Mouse (Mus musculus) gastrocnemius, postnatal 4 days (tissue): ENCODE data around the gene Anapc1. TPM values are rescaled to one million over a fixed set of nuclear protein-coding genes. Genes with fewer than 3 reads are reported as not detected.

Source experiments
- DNase-seq, 2 experiments: peaks; one replicate each; pipeline ENCODE4 v3.0.0; 2021 to 2022; ENCODE audit warnings: low spot score in 2 of 2, mixed read lengths in 2 of 2
- total RNA-seq, 2 experiments: library from RNA; stranded (reverse); gene quantifications; 2 replicates each; pipeline ENCODE4 v1.2.3; 2021

Anapc1 gene
- total RNA-seq, 2 experiments from 2014 or later = 66.8 to 74.1 TPM

- DNase-seq = no peak
These were observed 119.2 kb downstream of the Anapc1 start for GRCm38 (mm10) chr2:128568018-128568417.

- DNase-seq = no peak
These were observed 120.7 kb downstream of the Anapc1 start for GRCm38 (mm10) chr2:128566304-128567147.

GRCm38 (mm10) chr2:128565904-128566303 lies 121.3 kb downstream of the Anapc1 start:
- no peak for DNase-seq

GRCm38 (mm10) chr2:128564195-128564594 lies 123.0 kb downstream of the Anapc1 start:
- no peak for DNase-seq

Other genes starting within 250 kb of the Anapc1 start
- gene Spdye4c, start 96.2 kb downstream of the Anapc1 start, total RNA-seq = not detected
- gene Mertk, start 11.6 kb upstream of the Anapc1 start, total RNA-seq = 1 to 10 TPM; 4.7 to 5.8 TPM
- gene Tmem87b, start 130.7 kb upstream of the Anapc1 start, total RNA-seq = 10 to 100 TPM; 20.5 to 23.0 TPM
- 1 to 10 TPM; 8.5 to 9.0 TPM for gene Fbln7, start 175.6 kb upstream of the Anapc1 start, total RNA-seq